Mouse (Mus musculus) liver, adult 2 months (tissue): Measurements from ENCODE around the gene Rhoj.

Source experiments
- CTCF ChIP-seq: fragments of 200-500 bp; IDR thresholded peaks from 2 replicates; pipeline ENCODE4 v1.5.1; 2011; ENCODE audit warnings: low read depth, low read length, control low read depth
- POLR2A ChIP-seq: fragments of 200-500 bp; IDR thresholded peaks from 2 replicates; pipeline ENCODE4 v1.6.1; 2011; ENCODE audit warnings: low read length, control low read depth; ENCODE audit not compliant: insufficient read depth; ENCODE audit errors: extremely low read depth

DNA sequence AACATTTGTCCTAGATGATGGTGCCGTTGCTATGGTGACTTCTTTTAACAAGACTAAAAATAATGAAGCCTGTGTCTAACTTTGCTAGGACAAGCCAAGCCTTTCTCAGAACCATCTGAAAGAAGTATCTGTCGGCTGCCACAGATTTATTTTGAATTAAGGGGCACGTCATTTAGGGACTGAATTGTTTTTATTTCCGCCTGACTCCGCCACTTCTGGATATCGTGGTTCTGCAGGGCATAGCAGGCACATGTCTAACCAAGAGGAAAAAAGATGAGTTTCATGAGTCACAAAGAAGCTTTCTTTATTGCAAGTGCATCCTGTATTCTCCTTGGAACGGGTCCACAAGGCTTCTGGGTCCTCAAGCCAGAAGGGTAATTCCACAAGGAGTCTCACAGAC, 116.2 kb downstream of the Rhoj start:
- TF ChIP-seq CTCF, result no peak
- no peak for TF ChIP-seq POLR2A
